Mouse (Mus musculus) testis, adult 2 months (tissue): Measurements from ENCODE around the gene Ppp1r12a.

Experiments used
- CTCF ChIP-seq: fragments of 200-500 bp; IDR thresholded peaks from 2 replicates; pipeline ENCODE4 v1.5.1; 2012; ENCODE audit warnings: low read depth, mild to moderate bottlenecking, inconsistent platforms, low read length, moderate library complexity; ENCODE audit not compliant: control insufficient read depth, insufficient read depth, insufficient replicate concordance
- POLR2A ChIP-seq: fragments of 200-500 bp; IDR thresholded peaks from 2 replicates; pipeline ENCODE4 v1.6.1; 2012; ENCODE audit warnings: low read depth, mild to moderate bottlenecking, inconsistent platforms, low read length, moderate library complexity; ENCODE audit not compliant: control insufficient read depth

DNA sequence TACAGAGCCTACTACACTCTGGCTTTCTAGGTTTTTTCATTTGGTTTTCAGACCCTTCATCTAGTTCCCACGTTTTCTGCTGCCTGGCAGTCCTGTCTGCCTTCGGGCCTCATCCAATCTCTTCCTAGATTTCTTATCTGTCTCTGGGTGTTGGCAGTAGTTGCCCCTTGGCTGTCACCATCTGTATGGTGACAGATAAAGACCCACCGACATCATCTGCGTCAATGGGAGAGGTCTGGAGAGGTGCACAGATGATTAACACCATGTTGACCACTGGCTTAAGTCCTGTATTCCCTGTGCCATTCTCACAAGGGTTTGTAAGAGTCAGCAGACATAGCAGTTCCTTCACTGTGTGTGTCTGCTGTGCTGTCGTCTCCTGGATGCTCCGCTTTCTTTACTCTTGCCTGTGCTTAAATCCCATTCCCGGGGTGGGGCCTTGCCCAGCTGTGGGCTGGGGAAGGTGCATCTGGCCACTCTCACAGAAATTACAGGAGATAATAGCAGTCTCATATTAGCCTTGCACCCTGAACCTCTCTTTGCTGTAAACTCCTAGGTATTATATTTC, 93.9 kb downstream of the Ppp1r12a start:
- no peak for TF ChIP-seq POLR2A
- no peak for TF ChIP-seq CTCF
